In genomic region chr1:85736355-85737184, GRCm38 (mm10) we compare ENCODE assay signal across 8 mouse cellular contexts. TPM values are rescaled to one million over a fixed set of nuclear protein-coding genes. Genes with fewer than 3 reads are reported as not detected.
DNase-seq lines count a peak whose midpoint lies in the region; ATAC-seq lines count a peak whose summit lies in the region.

No protein-coding gene starts in this region.

- no peaks in the 10 kb centered on the region for H3K36me3 ChIP-seq in forebrain, embryonic 14.5 days (ENCODE audit: control insufficient read depth, insufficient read depth, low read length)
- no peaks in the 10 kb centered on the region for H3K36me3 ChIP-seq in hindbrain, embryonic 10.5 days

- peak; percentile 66 for ATAC-seq in forebrain, embryonic 14.5 days

- no peaks in the 10 kb centered on the region for H3K27me3 ChIP-seq in forebrain, embryonic 14.5 days (replicated peaks; ENCODE audit: control insufficient read depth, insufficient read depth, low read length)
- H3K27me3 ChIP-seq in hindbrain, embryonic 10.5 days (ENCODE audit: insufficient read depth, poor library complexity, severe bottlenecking) = no peaks in the 10 kb centered on the region

- H3K9ac ChIP-seq in forebrain, embryonic 14.5 days (ENCODE audit: low read length) = no peak overlapping the region

- no peaks in the 10 kb centered on the region for H3K9me3 ChIP-seq in forebrain, embryonic 14.5 days (replicated peaks; ENCODE audit: control insufficient read depth, low read length)
- peaks cover 9% of the 10 kb centered on the region; the same call in 1 of the 2 replicates for H3K9me3 ChIP-seq in hindbrain, embryonic 10.5 days

- 39% methylated on average over 18 of the region's 18 CpGs for WGBS in forebrain, embryonic 14.5 days
- WGBS in hindbrain, embryonic 10.5 days = 40% methylated on average over 18 of the region's 18 CpGs

- no peaks in the 10 kb centered on the region for H3K4me1 ChIP-seq in forebrain, embryonic 14.5 days (ENCODE audit: control insufficient read depth, insufficient read depth, low read length)
- H3K4me1 ChIP-seq in hindbrain, embryonic 10.5 days (replicated peaks) = peaks cover 17% of the 10 kb centered on the region

- H3K27ac ChIP-seq in forebrain, embryonic 14.5 days (ENCODE audit: low read depth, low read length) = no peak overlapping the region
- peak overlapping the region; percentile 85 for H3K27ac ChIP-seq in hindbrain, embryonic 10.5 days

- no peak overlapping the region for H3K4me3 ChIP-seq in forebrain, embryonic 14.5 days (ENCODE audit: low read depth, low read length)
- H3K4me3 ChIP-seq in hindbrain, embryonic 10.5 days = peak overlapping the region; percentile 42

- peak; percentile 57 for DNase-seq in Muller cell, postnatal 12 days (ENCODE audit: inconsistent ontology term)
- DNase-seq in cerebellum, adult 11 months = peak; percentile 35
- DNase-seq in forebrain, embryonic 14.5 days (ENCODE audit: low spot score) = peak; percentile 84
- peak; percentile 65 for DNase-seq in hindbrain, embryonic 10.5 days (ENCODE audit: low spot score)
- peak; percentile 74 for DNase-seq in layer of hippocampus, adult 9-10 months (ENCODE audit: low spot score)
- peak; percentile 86 for DNase-seq in lung, postnatal 14 days
- peak; percentile 75 to 86 for DNase-seq in right cerebral cortex, adult 2 months (ENCODE audit: low spot score in 2 of 2)
- peak; percentile 32 to 76 for DNase-seq in urinary bladder, postnatal 4 days (ENCODE audit: low spot score in 2 of 2)

- peak overlapping the region; percentile 29; the same call in 1 of the 2 replicates for H3K4me2 ChIP-seq in forebrain, embryonic 14.5 days (ENCODE audit: low read length)

RNA-seq across cellular contexts. Expression of gene A630001G21Rik, which starts 41.9 kb away (rescaled TPM):
- 0.33 and 0.48 TPM in 2 replicates for polyA plus RNA-seq in forebrain, embryonic 14.5 days (2014; fragmentation: Nextera tagmentation; extraction: Ambion mirVana)
- polyA plus RNA-seq in hindbrain, embryonic 10.5 days (2016; fragmentation: Nextera tagmentation; extraction: Ambion mirVana) = 1.3 and 1.4 TPM in 2 replicates

RNA-seq across cellular contexts. Expression of gene Cab39, which starts 56.7 kb away (rescaled TPM):
- 62.9 and 74.3 TPM in 2 replicates for polyA plus RNA-seq in forebrain, embryonic 14.5 days (2014; fragmentation: Nextera tagmentation; extraction: Ambion mirVana)
- 41.7 and 43.1 TPM in 2 replicates for polyA plus RNA-seq in hindbrain, embryonic 10.5 days (2016; fragmentation: Nextera tagmentation; extraction: Ambion mirVana)

Comparison
In these comparisons a context has a peak if more than half of its experiments do, and no peak if none do; other contexts are left out.
1. DNase-seq: peak in every context shown above with its lines; median percentile 86 in lung, postnatal 14 days; 84 in forebrain, embryonic 14.5 days; 80 in right cerebral cortex, adult 2 months; 74 in layer of hippocampus, adult 9-10 months; 65 in hindbrain, embryonic 10.5 days; 57 in Muller cell, postnatal 12 days; 54 in urinary bladder, postnatal 4 days; 35 in cerebellum, adult 11 months.